Mouse (Mus musculus) myocyte (in vitro differentiated cells): Measurements from ENCODE around the gene Fam110a. TPM values are rescaled to one million over a fixed set of nuclear protein-coding genes. Genes with fewer than 3 reads are reported as not detected.

Source experiments
- H3K27me3 ChIP-seq: one replicate; pipeline ENCODE4 v1.6.1; 2011; ENCODE audit not compliant: control insufficient read depth, insufficient read depth, insufficient read length
- H3K36me3 ChIP-seq: one replicate; pipeline ENCODE4 v1.6.1; 2011; ENCODE audit not compliant: control insufficient read depth, insufficient read depth
- H3K4me2 ChIP-seq: one replicate; pipeline ENCODE4 v1.6.1; 2011; ENCODE audit warnings: low read depth, control low read depth
- H3K4me3 ChIP-seq: one replicate; pipeline ENCODE4 v1.5.1; 2011; ENCODE audit warnings: mild to moderate bottlenecking, control low read depth, moderate library complexity
- H3K79me2 ChIP-seq: one replicate; pipeline ENCODE4 v1.6.1; 2011; ENCODE audit not compliant: control insufficient read depth, insufficient read depth
- H3ac ChIP-seq: one replicate; pipeline ENCODE4 v1.6.1; 2011; ENCODE audit not compliant: control insufficient read depth, insufficient read length
- CEBPB ChIP-seq: IDR thresholded peaks from 2 replicates; pipeline ENCODE4 v1.6.1; 2011; ENCODE audit warnings: mild to moderate bottlenecking, moderate library complexity; ENCODE audit not compliant: poor library complexity, insufficient read depth, severe bottlenecking
- E2F4 ChIP-seq: IDR thresholded peaks from one replicate; pipeline ENCODE4 v1.6.1; 2011; ENCODE audit warnings: mild to moderate bottlenecking, control low read depth, moderate library complexity; ENCODE audit not compliant: insufficient read depth
- MAX ChIP-seq: IDR thresholded peaks from one replicate; pipeline ENCODE4 v1.6.1; 2011; ENCODE audit warnings: low read depth, mild to moderate bottlenecking, control low read depth
- MYOD1 ChIP-seq, 3 experiments: IDR thresholded peaks; one replicate each; pipeline ENCODE4 v1.6.1; 2011; ENCODE audit warnings: control low read depth in 2 of 3, low read depth in 2 of 3, mild to moderate bottlenecking in 2 of 3, moderate library complexity in 1 of 3; ENCODE audit not compliant: insufficient read length in 2 of 3, control insufficient read depth in 1 of 3
- MYOG ChIP-seq, 3 experiments: IDR thresholded peaks; one replicate each; pipeline ENCODE4 v1.6.1; 2011; ENCODE audit warnings: control low read depth in 2 of 3, low read depth in 2 of 3, mild to moderate bottlenecking in 2 of 3; ENCODE audit not compliant: insufficient read length in 2 of 3, control insufficient read depth in 1 of 3, insufficient read depth in 1 of 3
- POLR2A ChIP-seq: IDR thresholded peaks from one replicate; pipeline ENCODE4 v1.6.1; 2011; ENCODE audit warnings: low read depth, mild to moderate bottlenecking, control low read depth, moderate library complexity; ENCODE audit not compliant: insufficient read length
- POLR2AphosphoS2 ChIP-seq: IDR thresholded peaks from one replicate; pipeline ENCODE4 v1.6.1; 2011; ENCODE audit warnings: low read depth, control low read depth; ENCODE audit not compliant: insufficient read length
- REST ChIP-seq: IDR thresholded peaks from one replicate; pipeline ENCODE4 v1.6.1; 2011; ENCODE audit warnings: mild to moderate bottlenecking, control low read depth, moderate library complexity; ENCODE audit not compliant: insufficient read depth, insufficient read length
- SRF ChIP-seq: IDR thresholded peaks from one replicate; pipeline ENCODE4 v1.6.1; 2011; ENCODE audit warnings: low read depth; ENCODE audit not compliant: control insufficient read depth, insufficient read length
- TCF12 ChIP-seq: IDR thresholded peaks from one replicate; pipeline ENCODE4 v1.6.1; 2011; ENCODE audit warnings: mild to moderate bottlenecking, control low read depth; ENCODE audit not compliant: poor library complexity, insufficient read depth, severe bottlenecking
- TCF3 ChIP-seq: IDR thresholded peaks from one replicate; pipeline ENCODE4 v1.6.1; 2011; ENCODE audit warnings: low read depth, control low read depth; ENCODE audit not compliant: insufficient read length
- USF1 ChIP-seq: IDR thresholded peaks from one replicate; pipeline ENCODE4 v1.6.1; 2011; ENCODE audit warnings: low read depth, mild to moderate bottlenecking, control low read depth, moderate library complexity
- polyA plus RNA-seq: library from polyadenylated mRNA; unstranded; fragments of >200 nt; fragmentation: generic; extraction: Trizol; gene quantifications from one replicate; pipeline ENCODE4 v1.2.1, GENCODE M21; 2012; ENCODE audit warnings: missing spikeins

Fam110a gene
- polyA plus RNA-seq, 1 experiment, result 21.0 TPM

DNA sequence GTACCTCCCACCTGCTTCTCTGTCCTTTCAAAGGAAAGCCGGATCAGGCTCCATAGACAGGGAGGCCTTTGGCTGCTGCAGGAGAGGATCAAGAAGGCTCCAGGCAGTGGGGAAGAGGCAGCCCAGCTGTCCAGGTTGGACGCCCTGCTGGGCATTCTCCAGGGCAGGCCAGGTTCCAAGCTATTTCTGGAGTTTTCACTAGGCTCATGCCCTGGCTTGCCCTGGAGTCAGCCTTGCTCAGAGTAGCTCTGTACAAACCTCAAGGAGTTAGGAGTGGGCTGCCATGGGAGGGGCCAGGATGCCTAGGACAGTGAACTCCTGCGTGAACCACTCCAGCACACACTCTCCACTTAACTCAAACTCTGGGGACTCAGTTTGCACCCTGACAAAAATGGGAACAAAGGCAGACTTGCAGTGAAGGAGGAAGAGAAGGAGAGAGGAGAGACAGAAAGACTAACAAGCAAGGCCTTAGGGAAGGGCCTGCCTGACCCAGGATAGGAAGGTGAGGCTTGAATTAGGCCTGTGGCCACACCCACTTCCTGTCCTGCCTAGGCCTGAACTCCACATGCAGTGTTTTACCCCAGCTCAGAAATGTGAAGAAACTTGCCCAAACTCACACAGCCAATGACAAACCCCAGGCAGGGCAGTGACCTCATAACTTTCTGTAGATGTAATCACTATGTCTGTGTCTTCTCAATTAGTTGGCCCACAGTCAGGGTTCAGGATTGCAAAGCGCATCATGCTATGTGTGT lies 2.2 kb downstream of the Fam110a start:
- Histone ChIP-seq H3K36me3 (peaks cover 4% of the 10 kb centered on the region), H3K4me2 (peak overlapping the region; percentile 90), H3ac (no peak overlapping the region), H3K79me2 (peaks cover 72% of the 10 kb centered on the region), H3K27me3 (no peaks in the 10 kb centered on the region), H3K4me3 (peak overlapping the region; percentile 80)
- TF ChIP-seq USF1 (no peak), MYOD1 (IDR thresholded peaks at IDR 0.05; ENCODE audit: control insufficient read depth in 1 of 3, insufficient read length in 2 of 3, low read depth in 2 of 3) (peak in 2 of 3 experiments; percentile 52 to 85), TCF3 (no peak), CEBPB (no peak), TCF12 (peak; percentile 20), MYOG (IDR thresholded peaks at IDR 0.05; ENCODE audit: control insufficient read depth in 1 of 3, insufficient read depth in 1 of 3, insufficient read length in 2 of 3, low read depth in 2 of 3) (peak; percentile 31 to 91 (median 64)), REST (no peak)

DNA sequence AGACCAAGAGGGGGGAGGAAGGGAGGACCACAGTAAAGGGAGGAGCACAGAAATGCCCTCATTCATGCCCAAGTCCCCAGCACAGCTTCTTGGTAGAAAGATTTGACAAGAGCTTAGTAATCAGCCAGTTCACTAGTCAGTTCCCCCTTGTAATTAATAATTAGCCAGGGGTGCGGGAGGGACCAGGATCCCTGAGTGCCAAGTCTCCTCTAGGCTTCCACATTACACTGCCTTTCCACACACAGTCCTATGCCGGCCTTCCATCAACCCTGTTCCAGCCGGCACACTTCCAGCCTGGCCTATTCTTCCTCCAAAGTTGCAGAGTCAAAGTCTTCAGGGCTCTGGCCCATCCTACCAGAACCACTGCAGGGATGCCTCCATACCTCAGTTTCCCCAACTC lies 4.0 kb downstream of the Fam110a start:
- Histone ChIP-seq H3K79me2 (peaks cover 90% of the 10 kb centered on the region), H3K36me3 (peaks cover 4% of the 10 kb centered on the region), H3K4me3 (no peak overlapping the region), H3K4me2 (no peak overlapping the region), H3ac (no peak overlapping the region), H3K27me3 (no peaks in the 10 kb centered on the region)
- TF ChIP-seq POLR2A (no peak), USF1 (no peak), POLR2AphosphoS2 (no peak), TCF12 (no peak), E2F4 (no peak), SRF (no peak), MAX (no peak), CEBPB (no peak), REST (no peak)

DNA sequence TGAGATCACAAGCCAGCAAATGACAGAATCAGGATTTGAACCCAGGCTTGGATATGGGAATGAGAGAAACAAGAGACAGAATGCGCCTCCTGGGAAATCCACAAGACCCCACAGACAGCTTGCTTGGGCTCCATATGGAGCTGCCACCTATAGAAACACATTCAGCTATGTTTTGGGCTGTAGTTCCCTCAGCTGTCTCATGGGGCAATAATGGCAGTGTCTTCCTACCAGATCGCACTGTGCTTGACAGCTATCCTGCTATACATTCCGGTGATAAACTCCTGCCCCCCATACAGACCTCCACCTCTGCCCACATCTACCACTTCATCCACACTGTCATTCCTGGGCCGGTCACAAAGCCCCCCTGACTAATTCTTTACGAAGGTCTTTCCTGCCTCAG lies 4.7 kb downstream of the Fam110a start:
- Histone ChIP-seq H3ac (no peak overlapping the region), H3K79me2 (peaks cover 97% of the 10 kb centered on the region), H3K4me2 (no peak overlapping the region), H3K36me3 (peaks cover 4% of the 10 kb centered on the region), H3K4me3 (no peak overlapping the region), H3K27me3 (no peaks in the 10 kb centered on the region)
- TF ChIP-seq CEBPB (no peak), TCF3 (no peak), USF1 (no peak), MYOG (IDR thresholded peaks at IDR 0.05; ENCODE audit: control insufficient read depth in 1 of 3, insufficient read depth in 1 of 3, insufficient read length in 2 of 3, low read depth in 2 of 3) (no peak), TCF12 (no peak), MYOD1 (IDR thresholded peaks at IDR 0.05; ENCODE audit: control insufficient read depth in 1 of 3, insufficient read length in 2 of 3, low read depth in 2 of 3) (no peak), POLR2AphosphoS2 (no peak)

DNA sequence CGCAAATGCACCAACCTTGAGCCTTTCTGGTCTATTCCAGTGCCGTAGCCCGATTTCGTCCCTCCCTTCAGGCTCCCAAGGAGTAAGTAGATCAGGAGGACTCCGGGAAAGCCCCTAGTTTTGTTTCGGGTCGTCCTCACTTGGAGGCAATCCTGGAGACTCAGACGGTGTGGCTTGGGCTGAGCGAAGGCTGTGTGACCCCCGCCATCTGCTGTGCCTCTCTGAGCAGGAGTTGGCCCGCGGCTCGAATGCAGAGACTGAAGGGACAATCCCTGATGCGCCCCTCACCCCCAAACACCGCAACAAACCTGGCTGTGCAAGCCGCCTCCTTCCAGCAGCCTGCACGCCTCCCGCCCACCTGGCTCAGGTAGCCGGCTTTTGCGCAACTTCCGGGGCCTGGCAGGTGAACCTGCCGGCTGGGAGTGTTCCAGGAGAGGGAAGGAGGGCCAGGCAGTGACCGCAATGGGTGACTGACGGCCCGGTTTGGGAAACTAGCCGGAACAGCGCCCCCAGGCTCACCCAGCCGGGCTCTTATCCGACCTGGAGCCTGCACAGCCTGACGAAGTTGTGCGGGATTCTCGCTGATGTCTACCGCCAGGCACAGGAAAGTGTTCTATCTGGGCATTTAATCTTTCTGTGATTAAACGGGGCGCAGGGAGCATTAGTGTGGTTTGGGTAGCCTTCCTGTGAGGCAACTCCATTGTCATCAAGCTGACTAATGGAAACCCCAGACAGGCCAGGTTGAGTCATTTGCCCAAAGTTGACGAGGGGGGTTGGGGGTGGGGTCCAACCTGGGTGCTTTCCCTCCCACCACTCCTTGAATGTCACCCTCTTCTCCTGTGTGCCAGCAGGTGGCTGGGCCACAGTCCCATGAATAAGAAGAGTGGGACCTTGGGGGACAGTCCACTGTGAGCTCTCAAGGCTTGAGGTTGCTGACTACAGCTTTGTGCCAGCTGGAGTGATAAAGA lies 6.1 kb downstream of the Fam110a start:
- H3K79me2 ChIP-seq, result peaks cover 93% of the 10 kb centered on the region
- peaks cover 4% of the 10 kb centered on the region for H3K36me3 ChIP-seq
- no peaks in the 10 kb centered on the region for H3K27me3 ChIP-seq
- H3ac ChIP-seq, result no peak overlapping the region
- TF ChIP-seq POLR2AphosphoS2 (no peak), MYOD1 (IDR thresholded peaks at IDR 0.05; ENCODE audit: control insufficient read depth in 1 of 3, insufficient read length in 2 of 3, low read depth in 2 of 3) (peak in 1 of 3 experiments; percentile 57), CEBPB (peak; percentile 70; the same call in 1 of the 2 replicates)
- H3K4me2 ChIP-seq, result peak overlapping the region; percentile 44
- no peak overlapping the region for H3K4me3 ChIP-seq

DNA sequence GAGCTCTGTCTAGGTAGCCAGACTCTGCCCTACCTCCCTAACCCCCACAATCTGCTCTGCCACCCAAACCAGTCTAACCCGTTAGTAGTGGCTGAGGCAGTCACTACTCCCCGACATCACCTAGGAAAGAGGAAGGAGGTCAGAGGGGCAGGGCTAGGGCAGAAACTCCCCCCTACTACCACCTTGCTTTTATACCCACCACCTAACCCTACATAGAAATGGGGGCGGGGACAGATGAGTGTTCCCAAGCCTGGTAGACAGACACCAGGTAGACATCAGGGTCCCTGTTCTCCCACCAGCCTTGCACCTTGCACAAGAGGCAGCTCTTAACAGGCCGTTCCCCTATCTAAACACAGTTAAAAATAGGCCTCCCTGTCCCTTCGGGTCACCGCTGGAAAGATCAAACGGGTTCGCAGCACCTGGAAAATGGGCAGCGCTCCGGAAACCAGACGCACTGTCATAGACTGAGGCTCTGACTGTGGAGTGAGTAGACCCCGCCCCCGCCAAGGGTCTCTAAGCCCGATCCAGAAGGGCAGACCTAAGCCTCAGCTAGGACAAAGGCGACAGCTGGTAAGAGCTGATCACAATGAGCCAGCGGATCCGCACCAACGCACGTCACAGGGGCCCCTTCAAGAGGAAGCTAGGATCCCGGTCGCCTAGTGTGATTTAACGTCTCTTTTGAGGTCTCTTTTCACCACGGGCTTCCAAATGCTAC lies 7.0 kb downstream of the Fam110a start:
- TF ChIP-seq MYOG (IDR thresholded peaks at IDR 0.05; ENCODE audit: control insufficient read depth in 1 of 3, insufficient read depth in 1 of 3, insufficient read length in 2 of 3, low read depth in 2 of 3) (no peak), TCF3 (no peak), CEBPB (no peak), REST (no peak), MAX (no peak), SRF (no peak), POLR2A (no peak), POLR2AphosphoS2 (no peak), USF1 (no peak), MYOD1 (IDR thresholded peaks at IDR 0.05; ENCODE audit: control insufficient read depth in 1 of 3, insufficient read length in 2 of 3, low read depth in 2 of 3) (no peak), TCF12 (no peak), E2F4 (no peak)
- H3K4me2 ChIP-seq, result peak overlapping the region; percentile 44
- H3K79me2 ChIP-seq, result peaks cover 85% of the 10 kb centered on the region
- H3K27me3 ChIP-seq, result no peaks in the 10 kb centered on the region
- peaks cover 6% of the 10 kb centered on the region for H3K36me3 ChIP-seq
- H3ac ChIP-seq, result no peak overlapping the region
- H3K4me3 ChIP-seq, result no peak overlapping the region
